Mouse (Mus musculus): ENCODE results near the gene Dmd.

DNA sequence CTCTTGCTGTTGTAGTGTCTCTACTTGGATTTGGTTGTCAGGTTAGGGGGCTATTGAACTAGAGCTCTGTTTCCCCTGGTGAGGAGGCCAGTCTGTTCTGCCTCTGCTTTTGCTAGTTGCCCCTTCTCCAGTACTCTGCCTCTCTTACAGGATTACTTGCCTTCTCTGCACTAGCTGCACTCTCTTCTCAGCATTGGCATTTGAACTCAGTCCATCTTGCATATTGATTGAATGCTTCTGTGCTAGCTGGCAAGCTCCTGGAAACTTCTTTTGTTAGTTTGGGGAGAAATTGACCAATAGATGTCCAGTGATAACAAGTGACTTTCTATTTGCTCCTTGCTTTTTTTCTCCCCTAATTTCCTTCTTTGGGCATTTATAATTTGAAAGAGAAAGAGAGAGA lies 2163.7 kb downstream of the Dmd start:
- TF ChIP-seq CTCF (IDR thresholded peaks at IDR 0.05; ENCODE audit: control insufficient read depth, insufficient read depth, low read length), result no peak
- no peak for TF ChIP-seq POLR2A (IDR thresholded peaks at IDR 0.05; ENCODE audit: borderline replicate concordance, control insufficient read depth, low read depth, low read length)

All from bone marrow, adult 2 months (tissue).